Mouse (Mus musculus) limb, embryonic 13.5 days (tissue): Measurements from ENCODE around the gene Wdr66. TPM values are rescaled to one million over a fixed set of nuclear protein-coding genes. Genes with fewer than 3 reads are reported as not detected.

Source experiments
- ATAC-seq: fragments of 200-750 bp; cut with Nextera tagmentation; 2 replicates; pipeline ENCODE4 v1.8.0; 2017; ENCODE audit warnings: low read depth, moderate number of reproducible peaks, moderate TSS enrichment; ENCODE audit not compliant: low FRiP score
- H3K27ac ChIP-seq: fragments of 300-500 bp; sonication (generic); 2 replicates; pipeline ENCODE4 v1.5.1; 2015; ENCODE audit warnings: inconsistent platforms, mild to moderate bottlenecking, moderate library complexity
- H3K27me3 ChIP-seq: fragments of 300-500 bp; sonication (generic); 2 replicates; pipeline ENCODE4 v1.6.1; 2015; ENCODE audit warnings: mild to moderate bottlenecking, inconsistent platforms
- H3K36me3 ChIP-seq: fragments of 300-500 bp; sonication (generic); 2 replicates; pipeline ENCODE4 v1.6.1; 2015; ENCODE audit warnings: inconsistent platforms, mild to moderate bottlenecking, moderate library complexity
- H3K4me1 ChIP-seq: fragments of 300-500 bp; sonication (generic); 2 replicates; pipeline ENCODE4 v1.6.1; 2015; ENCODE audit warnings: inconsistent platforms
- H3K4me2 ChIP-seq: fragments of 300-500 bp; sonication (generic); replicated peaks from 2 replicates; pipeline ENCODE4 v1.6.1; 2015; ENCODE audit warnings: inconsistent platforms, mild to moderate bottlenecking, moderate library complexity
- H3K4me3 ChIP-seq: fragments of 300-500 bp; sonication (generic); 2 replicates; pipeline ENCODE4 v1.5.1; 2015; ENCODE audit warnings: moderate library complexity, mild to moderate bottlenecking, inconsistent platforms
- H3K9ac ChIP-seq: fragments of 300-500 bp; sonication (generic); 2 replicates; pipeline ENCODE4 v1.6.1; 2015; ENCODE audit warnings: mild to moderate bottlenecking, inconsistent platforms
- H3K9me3 ChIP-seq: fragments of 300-500 bp; sonication (generic); 2 replicates; pipeline ENCODE4 v1.6.1; 2016; ENCODE audit warnings: inconsistent platforms
- WGBS: fragments of 180-500 bp; shearing (Covaris S2); methylation state at CpG from one replicate; pipeline ENCODE4 v1.1.7; 2015; 5-methylcytosine and 5-hydroxymethylcytosine counted together
- polyA plus RNA-seq: library from polyadenylated mRNA; unstranded; fragments of >200 nt; fragmentation: Nextera tagmentation; extraction: Ambion mirVana; gene quantifications from 2 replicates; pipeline ENCODE4 v1.2.1, GENCODE M21; 2015

Gene Wdr66
- polyA plus RNA-seq, 1 experiment from 2014 or later: 0.61 TPM

DNA sequence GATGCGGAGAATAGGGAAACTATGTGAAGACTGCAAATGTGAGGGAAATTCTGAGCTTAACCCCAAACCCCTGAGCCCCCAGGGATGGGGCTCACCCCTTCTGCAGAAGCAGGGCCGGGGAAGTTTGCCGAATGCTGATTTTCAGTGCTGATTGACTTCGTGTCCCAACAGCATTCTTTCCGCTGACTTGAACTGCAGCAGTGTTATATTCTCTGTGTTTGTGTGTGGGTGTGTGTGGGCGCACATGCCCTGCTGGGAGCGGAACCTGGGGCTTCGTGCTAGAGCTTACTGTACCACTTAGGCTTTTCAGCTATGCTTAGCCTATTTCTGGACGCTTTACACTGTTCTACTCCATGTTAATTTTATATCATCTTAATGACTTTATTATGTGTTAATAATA, 15.5 kb upstream of the Wdr66 start:
- Histone ChIP-seq H3K4me3 (no peak overlapping the region), H3K36me3 (peaks cover 69% of the 10 kb centered on the region), H3K9ac (no peak overlapping the region), H3K9me3 (no peaks in the 10 kb centered on the region), H3K4me1 (peaks cover 4% of the 10 kb centered on the region; the same call in 1 of the 2 replicates), H3K27me3 (no peaks in the 10 kb centered on the region), H3K27ac (no peak overlapping the region), H3K4me2 (no peak overlapping the region)
- no peak for ATAC-seq
- 87% methylated on average over 9 of the region's 9 CpGs for WGBS

GRCm38 (mm10) chr5:123239501-123239900, 12.4 kb upstream of the Wdr66 start:
- Histone ChIP-seq H3K9me3 (no peaks in the 10 kb centered on the region), H3K9ac (no peak overlapping the region), H3K27me3 (no peaks in the 10 kb centered on the region), H3K4me1 (peaks cover 4% of the 10 kb centered on the region; the same call in 1 of the 2 replicates), H3K4me3 (no peak overlapping the region), H3K4me2 (no peak overlapping the region), H3K27ac (no peak overlapping the region), H3K36me3 (peaks cover 89% of the 10 kb centered on the region)
- 91% methylated on average over 11 of the region's 11 CpGs for WGBS
- ATAC-seq: no peak

DNA sequence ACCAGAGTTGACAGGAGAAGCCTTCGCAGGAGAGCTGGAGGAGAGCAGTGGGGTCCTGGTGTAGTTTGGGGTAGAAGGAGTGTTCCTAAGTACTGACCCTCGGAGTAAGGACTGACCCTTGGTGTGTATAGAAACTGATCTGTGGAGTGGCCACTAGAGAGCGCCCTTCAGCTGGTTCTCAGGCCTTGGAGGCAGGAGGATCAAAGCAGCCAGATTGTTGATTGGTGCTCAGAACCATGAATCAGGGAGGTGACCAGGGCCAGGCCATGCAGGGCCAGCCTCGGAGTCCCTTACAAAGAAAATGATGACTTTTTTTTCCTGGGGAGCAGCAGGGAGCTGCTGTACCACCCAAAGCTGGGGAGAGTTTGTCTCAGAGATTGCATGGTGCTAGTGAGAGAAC, 6.4 kb upstream of the Wdr66 start:
- Histone ChIP-seq H3K27ac (no peak overlapping the region), H3K4me2 (no peak overlapping the region), H3K4me1 (peaks cover 11% of the 10 kb centered on the region), H3K27me3 (no peaks in the 10 kb centered on the region), H3K4me3 (no peak overlapping the region), H3K9me3 (no peaks in the 10 kb centered on the region), H3K9ac (no peak overlapping the region), H3K36me3 (peaks cover 58% of the 10 kb centered on the region)
- no peak for ATAC-seq
- 24% methylated on average over 4 of the region's 4 CpGs for WGBS

DNA sequence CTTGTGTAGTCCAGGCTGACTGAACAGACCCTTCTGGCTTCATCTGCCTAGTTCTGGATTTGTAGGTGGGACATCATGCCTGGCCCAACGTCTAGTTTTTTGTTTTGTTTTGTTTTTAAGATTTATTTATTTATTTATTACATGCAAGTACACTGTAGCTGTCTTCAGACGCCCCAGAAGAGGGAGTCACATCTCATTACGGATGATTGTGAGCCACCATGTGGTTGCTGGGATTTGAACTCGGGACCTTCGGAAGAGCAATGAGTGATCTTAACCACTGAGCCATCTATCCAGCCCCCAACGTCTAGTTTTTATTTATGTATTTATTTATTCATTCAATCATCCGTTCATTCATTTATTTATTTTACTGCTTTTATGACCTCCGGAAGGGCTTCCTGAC, 512 bp upstream of the Wdr66 start:
- no peak overlapping the region for H3K27ac ChIP-seq
- WGBS: 69% methylated on average over 8 of the region's 8 CpGs

GRCm38 (mm10) chr5:123256841-123257755, 5.2 kb downstream of the Wdr66 start:
- Histone ChIP-seq H3K4me3 (peak overlapping the region; percentile 29), H3K27me3 (no peaks in the 10 kb centered on the region; the same call in 1 of the 2 replicates), H3K27ac (peak overlapping the region; percentile 78), H3K9me3 (no peaks in the 10 kb centered on the region), H3K9ac (peak overlapping the region; percentile 53), H3K4me1 (peaks cover 19% of the 10 kb centered on the region), H3K36me3 (no peaks in the 10 kb centered on the region), H3K4me2 (peak overlapping the region; percentile 57)
- 15% methylated on average over 23 of the region's 23 CpGs for WGBS
- ATAC-seq: no peak

More for the DNA sequence above, 512 bp upstream of the Wdr66 start:
- peaks cover 15% of the 10 kb centered on the region for H3K4me1 ChIP-seq
- no peak for ATAC-seq
- peak overlapping the region; percentile 37; the same call in 1 of the 2 replicates for H3K4me3 ChIP-seq
- H3K9me3 ChIP-seq: no peaks in the 10 kb centered on the region
- H3K4me2 ChIP-seq: peak overlapping the region; percentile 68
- H3K27me3 ChIP-seq: no peaks in the 10 kb centered on the region; the same call in 1 of the 2 replicates
- 0 out of 2 replicates have a peak overlapping the region, but pooled peaks have one; percentile 31 for H3K9ac ChIP-seq
- H3K36me3 ChIP-seq: peaks cover 14% of the 10 kb centered on the region

- no peak overlapping the region for H3K9ac ChIP-seq
- H3K4me1 ChIP-seq: peaks cover 18% of the 10 kb centered on the region
- no peaks in the 10 kb centered on the region for H3K36me3 ChIP-seq
- H3K27me3 ChIP-seq: no peaks in the 10 kb centered on the region
- 44% methylated on average over 5 of the region's 5 CpGs for WGBS
- H3K27ac ChIP-seq: no peak overlapping the region
- H3K4me3 ChIP-seq: no peak overlapping the region
- no peak overlapping the region for H3K4me2 ChIP-seq
- H3K9me3 ChIP-seq: no peaks in the 10 kb centered on the region
- ATAC-seq: no peak
Observed at GRCm38 (mm10) chr5:123258990-123259389, 7.1 kb downstream of the Wdr66 start.

DNA sequence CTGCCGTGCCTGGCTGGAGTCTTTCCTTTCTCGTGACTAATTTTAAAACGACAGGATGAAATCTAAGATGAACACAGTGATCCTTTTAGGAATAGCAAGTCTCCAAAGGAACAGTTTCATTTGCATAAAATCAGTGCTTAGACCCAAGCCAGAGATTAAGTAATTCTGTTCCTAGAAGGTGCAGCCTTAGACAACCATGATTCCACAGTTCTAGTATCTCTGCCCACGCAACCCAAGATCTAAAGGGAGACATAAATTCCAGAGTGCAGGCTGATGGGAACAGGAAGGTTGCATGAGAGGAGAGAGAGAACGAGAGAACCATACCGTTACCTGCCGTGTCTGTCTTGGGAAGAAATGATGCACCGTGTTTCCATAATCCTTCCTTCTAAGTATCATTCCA, 8.8 kb downstream of the Wdr66 start:
- Histone ChIP-seq H3K4me2 (no peak overlapping the region), H3K27ac (no peak overlapping the region), H3K27me3 (no peaks in the 10 kb centered on the region), H3K4me3 (no peak overlapping the region), H3K9me3 (no peaks in the 10 kb centered on the region), H3K4me1 (peaks cover 18% of the 10 kb centered on the region), H3K9ac (no peak overlapping the region), H3K36me3 (no peaks in the 10 kb centered on the region)
- WGBS: 77% methylated on average over 8 of the region's 8 CpGs
- ATAC-seq: no peak

GRCm38 (mm10) chr5:123266909-123267308, 15.0 kb downstream of the Wdr66 start:
- no peaks in the 10 kb centered on the region for H3K27me3 ChIP-seq
- ATAC-seq: no peak

GRCm38 (mm10) chr5:123268477-123269474, 16.9 kb downstream of the Wdr66 start:
- peak overlapping the region; percentile 39 for H3K4me2 ChIP-seq
- 0 out of 2 replicates have a peak, but pooled peaks cover 5% of the 10 kb centered on the region for H3K4me1 ChIP-seq
- H3K9me3 ChIP-seq: peaks cover 2% of the 10 kb centered on the region; the same call in 1 of the 2 replicates
- H3K9ac ChIP-seq: 0 out of 2 replicates have a peak overlapping the region, but pooled peaks have one; percentile 8
- peak overlapping the region; percentile 33; the same call in 1 of the 2 replicates for H3K27ac ChIP-seq
- no peak for ATAC-seq
- H3K4me3 ChIP-seq: no peak overlapping the region; the same call in 1 of the 2 replicates
- no peaks in the 10 kb centered on the region for H3K27me3 ChIP-seq
- 47% methylated on average over 28 of the region's 28 CpGs for WGBS
- H3K36me3 ChIP-seq: no peaks in the 10 kb centered on the region

More at GRCm38 (mm10) chr5:123266909-123267308, 15.0 kb downstream of the Wdr66 start:
- WGBS: 79% methylated on average over 3 of the region's 3 CpGs
- Histone ChIP-seq H3K36me3 (no peaks in the 10 kb centered on the region), H3K4me3 (no peak overlapping the region), H3K27ac (no peak overlapping the region), H3K4me1 (0 out of 2 replicates have a peak, but pooled peaks cover 5% of the 10 kb centered on the region), H3K9ac (no peak overlapping the region), H3K4me2 (no peak overlapping the region), H3K9me3 (peaks cover 2% of the 10 kb centered on the region; the same call in 1 of the 2 replicates)

DNA sequence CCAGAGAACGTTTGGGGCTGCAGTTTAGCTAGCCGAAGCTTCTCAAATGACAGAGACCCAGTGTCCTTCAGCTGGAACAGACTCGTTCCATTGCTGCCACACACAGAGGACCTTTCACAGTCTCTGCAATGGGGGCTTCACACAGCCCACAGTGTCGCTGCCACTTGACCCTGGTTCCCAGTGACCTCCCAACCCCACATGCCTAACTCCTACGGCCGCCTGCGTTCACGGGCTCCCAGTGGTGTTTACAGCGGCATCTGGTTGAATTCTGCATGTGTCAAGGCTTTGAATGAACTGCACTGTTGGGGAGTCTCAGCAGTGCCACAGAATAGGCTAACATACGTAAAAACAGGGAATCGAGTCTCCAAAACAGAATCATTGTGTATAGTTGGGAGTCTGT, 19.0 kb downstream of the Wdr66 start:
- no peak overlapping the region for H3K27ac ChIP-seq
- 0 out of 2 replicates have a peak, but pooled peaks cover 5% of the 10 kb centered on the region for H3K4me1 ChIP-seq
- ATAC-seq: no peak; the same call in 1 of the 2 replicates
- no peak overlapping the region for H3K4me3 ChIP-seq
- H3K27me3 ChIP-seq: no peaks in the 10 kb centered on the region
- H3K36me3 ChIP-seq: no peaks in the 10 kb centered on the region
- WGBS: 61% methylated on average over 11 of the region's 11 CpGs
- no peak overlapping the region for H3K9ac ChIP-seq
- H3K4me2 ChIP-seq: no peak overlapping the region
- H3K9me3 ChIP-seq: peaks cover 2% of the 10 kb centered on the region; the same call in 1 of the 2 replicates

DNA sequence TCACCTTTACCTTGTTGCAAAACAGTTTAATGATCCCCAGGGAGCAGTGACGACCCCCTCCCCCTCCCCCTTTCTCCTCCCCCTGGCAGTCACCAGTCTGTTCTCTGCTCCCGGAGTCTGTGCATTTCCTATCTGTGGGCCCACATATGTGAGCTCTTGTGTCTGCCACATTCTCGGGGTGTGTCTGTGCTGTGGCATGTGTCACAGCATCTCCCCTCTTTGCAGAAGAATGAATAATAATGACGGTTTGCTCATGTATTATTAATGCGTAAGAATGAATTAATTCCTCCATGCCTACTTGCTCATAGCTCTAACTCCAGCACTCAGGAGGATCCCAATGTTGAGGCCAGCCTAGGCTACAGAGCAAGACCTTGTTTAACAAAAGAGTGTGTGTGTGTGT, 21.0 kb downstream of the Wdr66 start:
- no peak overlapping the region for H3K27ac ChIP-seq
- no peak for ATAC-seq
- H3K4me3 ChIP-seq: no peak overlapping the region
- no peak overlapping the region for H3K4me2 ChIP-seq
- no peak overlapping the region for H3K9ac ChIP-seq
- WGBS: 67% methylated on average over 5 of the region's 5 CpGs
- no peaks in the 10 kb centered on the region for H3K36me3 ChIP-seq
- H3K9me3 ChIP-seq: peaks cover 2% of the 10 kb centered on the region; the same call in 1 of the 2 replicates
- 0 out of 2 replicates have a peak, but pooled peaks cover 5% of the 10 kb centered on the region for H3K4me1 ChIP-seq
- H3K27me3 ChIP-seq: no peaks in the 10 kb centered on the region
